Mouse (Mus musculus): ENCODE measurements around the gene Pde4d. TPM values are rescaled to one million over a fixed set of nuclear protein-coding genes. Genes with fewer than 3 reads are reported as not detected.

Pde4d gene
- polyA plus RNA-seq, 1 experiment from 2014 or later: 29.2 TPM

GRCm38 (mm10) chr13:109343596-109343995 lies 893.8 kb downstream of the Pde4d start:
- H3K27me3 ChIP-seq (ENCODE audit: control insufficient read depth, insufficient read depth, low read length): no peaks in the 10 kb centered on the region
- H3K4me3 ChIP-seq (ENCODE audit: control insufficient read depth in 1 of 2, insufficient read depth in 1 of 2, low read depth in 1 of 2, low read length in 2 of 2): no peak overlapping the region
- H3K9me3 ChIP-seq (ENCODE audit: control insufficient read depth, low read length): no peaks in the 10 kb centered on the region
- no peak overlapping the region for H3K9ac ChIP-seq (ENCODE audit: low read length)
- H3K4me1 ChIP-seq (ENCODE audit: control insufficient read depth in 2 of 2, insufficient read depth in 2 of 2, low read length in 2 of 2): peaks cover 0 to 2% of the 10 kb centered on the region in 2 experiments; a peak in 1 of 4 replicates
- H3K4me2 ChIP-seq (ENCODE audit: low read length): no peak overlapping the region
- no peaks in the 10 kb centered on the region for H3K36me3 ChIP-seq (ENCODE audit: control insufficient read depth, insufficient read depth, low read length)
- ATAC-seq (ENCODE audit: insufficient number of reproducible peaks, insufficient read depth, low FRiP score, low read depth): no peak
- no peak overlapping the region for H3K27ac ChIP-seq (replicated peaks in 1 of 2; ENCODE audit: control insufficient read depth in 1 of 2, insufficient read depth in 1 of 2, low read depth in 2 of 2, low read length in 2 of 2)
- WGBS: under 1% methylated on average over 4 of the region's 4 CpGs

DNA sequence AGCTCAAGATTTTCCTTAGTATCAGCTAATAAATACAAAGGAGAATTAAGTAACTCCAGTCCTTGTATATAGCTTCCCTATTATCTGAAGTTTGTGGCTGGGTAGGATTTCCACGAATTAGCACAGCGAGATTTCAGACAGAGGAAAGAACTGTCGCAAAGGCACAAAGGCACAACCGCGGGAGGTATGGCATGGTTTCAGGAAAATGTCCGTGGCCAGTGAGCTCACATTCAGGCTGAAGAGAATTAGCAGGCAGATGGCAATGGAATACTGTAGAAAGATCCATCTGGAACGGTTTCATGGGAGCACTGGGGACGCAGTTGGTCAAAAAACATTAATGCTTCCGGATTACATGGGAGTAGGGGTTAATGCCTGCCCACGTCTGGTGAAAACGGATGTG lies 898.0 kb downstream of the Pde4d start:
- H3K27me3 ChIP-seq (ENCODE audit: control insufficient read depth, insufficient read depth, low read length): no peaks in the 10 kb centered on the region
- no peak for ATAC-seq (ENCODE audit: insufficient number of reproducible peaks, insufficient read depth, low FRiP score, low read depth)
- H3K27ac ChIP-seq (replicated peaks in 1 of 2; ENCODE audit: control insufficient read depth in 1 of 2, insufficient read depth in 1 of 2, low read depth in 2 of 2, low read length in 2 of 2): no peak overlapping the region
- H3K9ac ChIP-seq (ENCODE audit: low read length): no peak overlapping the region
- peaks cover 2 to 6% of the 10 kb centered on the region in 2 experiments; a peak in 2 of 4 replicates for H3K4me1 ChIP-seq (ENCODE audit: control insufficient read depth in 2 of 2, insufficient read depth in 2 of 2, low read length in 2 of 2)
- no peaks in the 10 kb centered on the region for H3K9me3 ChIP-seq (ENCODE audit: control insufficient read depth, low read length)
- no peaks in the 10 kb centered on the region for H3K36me3 ChIP-seq (ENCODE audit: control insufficient read depth, insufficient read depth, low read length)
- H3K4me3 ChIP-seq (ENCODE audit: control insufficient read depth in 1 of 2, insufficient read depth in 1 of 2, low read depth in 1 of 2, low read length in 2 of 2): no peak overlapping the region
- H3K4me2 ChIP-seq (ENCODE audit: low read length): no peak overlapping the region
- 51% methylated on average over 11 of the region's 11 CpGs for WGBS

GRCm38 (mm10) chr13:109348316-109348715 lies 898.6 kb downstream of the Pde4d start:
- Histone ChIP-seq H3K4me1 (ENCODE audit: control insufficient read depth in 2 of 2, insufficient read depth in 2 of 2, low read length in 2 of 2) (peaks cover 2 to 6% of the 10 kb centered on the region in 2 experiments; a peak in 2 of 4 replicates), H3K36me3 (ENCODE audit: control insufficient read depth, insufficient read depth, low read length) (no peaks in the 10 kb centered on the region), H3K9ac (ENCODE audit: low read length) (no peak overlapping the region), H3K4me3 (ENCODE audit: control insufficient read depth in 1 of 2, insufficient read depth in 1 of 2, low read depth in 1 of 2, low read length in 2 of 2) (no peak overlapping the region), H3K27ac (replicated peaks in 1 of 2; ENCODE audit: control insufficient read depth in 1 of 2, insufficient read depth in 1 of 2, low read depth in 2 of 2, low read length in 2 of 2) (no peak overlapping the region), H3K27me3 (ENCODE audit: control insufficient read depth, insufficient read depth, low read length) (no peaks in the 10 kb centered on the region), H3K4me2 (ENCODE audit: low read length) (no peak overlapping the region), H3K9me3 (ENCODE audit: control insufficient read depth, low read length) (no peaks in the 10 kb centered on the region)
- WGBS: 83% methylated on average over 6 of the region's 6 CpGs
- no peak for ATAC-seq (ENCODE audit: insufficient number of reproducible peaks, insufficient read depth, low FRiP score, low read depth)

GRCm38 (mm10) chr13:109350100-109350499 lies 900.4 kb downstream of the Pde4d start:
- H3K4me1 ChIP-seq (ENCODE audit: control insufficient read depth in 2 of 2, insufficient read depth in 2 of 2, low read length in 2 of 2): peaks cover 2 to 6% of the 10 kb centered on the region in 2 experiments; a peak in 2 of 4 replicates
- no peak overlapping the region for H3K27ac ChIP-seq (replicated peaks in 1 of 2; ENCODE audit: control insufficient read depth in 1 of 2, insufficient read depth in 1 of 2, low read depth in 2 of 2, low read length in 2 of 2)
- no peak overlapping the region for H3K4me3 ChIP-seq (ENCODE audit: control insufficient read depth in 1 of 2, insufficient read depth in 1 of 2, low read depth in 1 of 2, low read length in 2 of 2)
- H3K36me3 ChIP-seq (ENCODE audit: control insufficient read depth, insufficient read depth, low read length): no peaks in the 10 kb centered on the region
- H3K27me3 ChIP-seq (ENCODE audit: control insufficient read depth, insufficient read depth, low read length): no peaks in the 10 kb centered on the region
- ATAC-seq (ENCODE audit: insufficient number of reproducible peaks, insufficient read depth, low FRiP score, low read depth): no peak
- WGBS: 59% methylated on average over 7 of the region's 7 CpGs
- H3K4me2 ChIP-seq (ENCODE audit: low read length): no peak overlapping the region
- H3K9ac ChIP-seq (ENCODE audit: low read length): no peak overlapping the region
- no peaks in the 10 kb centered on the region for H3K9me3 ChIP-seq (ENCODE audit: control insufficient read depth, low read length)

DNA sequence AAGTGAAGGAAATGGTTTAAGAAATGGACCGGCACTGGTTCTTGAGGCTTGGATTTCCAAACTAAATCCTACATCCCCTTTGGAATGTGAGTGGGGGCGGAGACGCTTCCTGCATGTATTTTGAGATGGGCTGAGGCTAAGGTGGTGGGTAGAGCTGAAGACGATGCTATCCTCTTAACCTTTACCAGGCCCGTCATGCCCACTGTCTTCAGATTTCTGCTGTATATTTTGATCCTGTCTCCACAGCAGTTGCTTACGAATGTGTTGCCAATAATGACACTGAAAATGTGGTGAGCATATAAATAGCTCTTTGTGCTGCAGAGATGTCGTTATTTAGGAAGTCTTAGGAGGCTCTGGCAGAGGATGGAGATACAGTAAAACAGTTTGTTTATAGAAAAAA lies 904.3 kb downstream of the Pde4d start:
- peaks cover 0 to 6% of the 10 kb centered on the region in 2 experiments; a peak in 1 of 4 replicates for H3K4me1 ChIP-seq (ENCODE audit: control insufficient read depth in 2 of 2, insufficient read depth in 2 of 2, low read length in 2 of 2)
- no peak overlapping the region for H3K27ac ChIP-seq (replicated peaks in 1 of 2; ENCODE audit: control insufficient read depth in 1 of 2, insufficient read depth in 1 of 2, low read depth in 2 of 2, low read length in 2 of 2)
- WGBS: 68% methylated on average over 7 of the region's 7 CpGs
- H3K4me2 ChIP-seq (ENCODE audit: low read length): no peak overlapping the region
- no peak overlapping the region for H3K4me3 ChIP-seq (ENCODE audit: control insufficient read depth in 1 of 2, insufficient read depth in 1 of 2, low read depth in 1 of 2, low read length in 2 of 2)
- H3K36me3 ChIP-seq (ENCODE audit: control insufficient read depth, insufficient read depth, low read length): no peaks in the 10 kb centered on the region
- no peaks in the 10 kb centered on the region for H3K27me3 ChIP-seq (ENCODE audit: control insufficient read depth, insufficient read depth, low read length)
- ATAC-seq (ENCODE audit: insufficient number of reproducible peaks, insufficient read depth, low FRiP score, low read depth): no peak
- no peak overlapping the region for H3K9ac ChIP-seq (ENCODE audit: low read length)
- no peaks in the 10 kb centered on the region for H3K9me3 ChIP-seq (ENCODE audit: control insufficient read depth, low read length)

GRCm38 (mm10) chr13:109356252-109356651 lies 906.5 kb downstream of the Pde4d start:
- H3K27ac ChIP-seq (replicated peaks in 1 of 2; ENCODE audit: control insufficient read depth in 1 of 2, insufficient read depth in 1 of 2, low read depth in 2 of 2, low read length in 2 of 2): no peak overlapping the region
- H3K4me2 ChIP-seq (ENCODE audit: low read length): no peak overlapping the region
- no peaks in the 10 kb centered on the region for H3K4me1 ChIP-seq (ENCODE audit: control insufficient read depth in 2 of 2, insufficient read depth in 2 of 2, low read length in 2 of 2)
- H3K36me3 ChIP-seq (ENCODE audit: control insufficient read depth, insufficient read depth, low read length): no peaks in the 10 kb centered on the region
- 69% methylated on average over 7 of the region's 7 CpGs for WGBS
- no peak overlapping the region for H3K4me3 ChIP-seq (ENCODE audit: control insufficient read depth in 1 of 2, insufficient read depth in 1 of 2, low read depth in 1 of 2, low read length in 2 of 2)
- no peak for ATAC-seq (ENCODE audit: insufficient number of reproducible peaks, insufficient read depth, low FRiP score, low read depth)
- H3K9ac ChIP-seq (ENCODE audit: low read length): no peak overlapping the region
- H3K9me3 ChIP-seq (ENCODE audit: control insufficient read depth, low read length): no peaks in the 10 kb centered on the region
- H3K27me3 ChIP-seq (ENCODE audit: control insufficient read depth, insufficient read depth, low read length): no peaks in the 10 kb centered on the region

- no peaks in the 10 kb centered on the region for H3K9me3 ChIP-seq (ENCODE audit: control insufficient read depth, low read length)
- no peak for ATAC-seq (ENCODE audit: insufficient number of reproducible peaks, insufficient read depth, low FRiP score, low read depth)
- no peak overlapping the region for H3K27ac ChIP-seq (replicated peaks in 1 of 2; ENCODE audit: control insufficient read depth in 1 of 2, insufficient read depth in 1 of 2, low read depth in 2 of 2, low read length in 2 of 2)
- no peak overlapping the region for H3K4me3 ChIP-seq (ENCODE audit: control insufficient read depth in 1 of 2, insufficient read depth in 1 of 2, low read depth in 1 of 2, low read length in 2 of 2)
- no peaks in the 10 kb centered on the region for H3K27me3 ChIP-seq (ENCODE audit: control insufficient read depth, insufficient read depth, low read length)
- H3K36me3 ChIP-seq (ENCODE audit: control insufficient read depth, insufficient read depth, low read length): no peaks in the 10 kb centered on the region
- H3K4me1 ChIP-seq (ENCODE audit: control insufficient read depth in 2 of 2, insufficient read depth in 2 of 2, low read length in 2 of 2): no peaks in the 10 kb centered on the region
- no peak overlapping the region for H3K9ac ChIP-seq (ENCODE audit: low read length)
- H3K4me2 ChIP-seq (ENCODE audit: low read length): no peak overlapping the region
- 25% methylated on average over 2 of the region's 2 CpGs for WGBS
These were observed 910.2 kb downstream of the Pde4d start for GRCm38 (mm10) chr13:109359994-109360393.

GRCm38 (mm10) chr13:109362340-109362739 lies 912.6 kb downstream of the Pde4d start:
- WGBS: 66% methylated on average over 6 of the region's 6 CpGs

More at GRCm38 (mm10) chr13:109362340-109362739, 912.6 kb downstream of the Pde4d start:
- Histone ChIP-seq H3K4me2 (ENCODE audit: low read length) (no peak overlapping the region), H3K4me1 (ENCODE audit: control insufficient read depth in 2 of 2, insufficient read depth in 2 of 2, low read length in 2 of 2) (no peaks in the 10 kb centered on the region), H3K36me3 (ENCODE audit: control insufficient read depth, insufficient read depth, low read length) (no peaks in the 10 kb centered on the region), H3K27me3 (ENCODE audit: control insufficient read depth, insufficient read depth, low read length) (no peaks in the 10 kb centered on the region), H3K9ac (ENCODE audit: low read length) (no peak overlapping the region), H3K4me3 (ENCODE audit: control insufficient read depth in 1 of 2, insufficient read depth in 1 of 2, low read depth in 1 of 2, low read length in 2 of 2) (no peak overlapping the region), H3K27ac (replicated peaks in 1 of 2; ENCODE audit: control insufficient read depth in 1 of 2, insufficient read depth in 1 of 2, low read depth in 2 of 2, low read length in 2 of 2) (no peak overlapping the region), H3K9me3 (ENCODE audit: control insufficient read depth, low read length) (no peaks in the 10 kb centered on the region)
- ATAC-seq (ENCODE audit: insufficient number of reproducible peaks, insufficient read depth, low FRiP score, low read depth): no peak
